Mouse (Mus musculus) liver, adult 2 months (tissue): ENCODE measurements around the gene Pcnp. TPM values are rescaled to one million over a fixed set of nuclear protein-coding genes. Genes with fewer than 3 reads are reported as not detected.

ENCODE experiments used
- DNase-seq: peaks from one replicate; pipeline ENCODE4 v3.0.0-alpha.2; 2011; ENCODE audit warnings: low read depth, low spot score; ENCODE audit errors: extremely low read depth
- H3K27ac ChIP-seq: fragments of 200-500 bp; replicated peaks from 2 replicates; pipeline ENCODE4 v1.5.1; 2012; ENCODE audit warnings: low read depth, mild to moderate bottlenecking, control low read depth, inconsistent platforms, low read length; ENCODE audit not compliant: insufficient read depth
- H3K27me3 ChIP-seq: fragments of 200-500 bp; 2 replicates; pipeline ENCODE4 v1.6.1; 2012; ENCODE audit warnings: mild to moderate bottlenecking, moderate library complexity, low read length, inconsistent platforms; ENCODE audit not compliant: control insufficient read depth, insufficient read depth
- H3K36me3 ChIP-seq: fragments of 200-500 bp; 2 replicates; pipeline ENCODE4 v1.6.1; 2012; ENCODE audit warnings: low read length, inconsistent platforms; ENCODE audit not compliant: control insufficient read depth, insufficient read depth
- H3K4me1 ChIP-seq: fragments of 200-500 bp; 2 replicates; pipeline ENCODE4 v1.6.1; 2011; ENCODE audit warnings: low read length; ENCODE audit not compliant: control insufficient read depth, insufficient read depth
- H3K4me3 ChIP-seq: fragments of 200-500 bp; 2 replicates; pipeline ENCODE4 v1.5.1; 2011; ENCODE audit warnings: low read depth, mild to moderate bottlenecking, control low read depth, low read length, moderate library complexity; ENCODE audit not compliant: insufficient read depth
- H3K79me2 ChIP-seq: fragments of 200-500 bp; 2 replicates; pipeline ENCODE4 v1.6.1; 2012; ENCODE audit warnings: inconsistent platforms, mild to moderate bottlenecking, low read length, moderate library complexity; ENCODE audit not compliant: control insufficient read depth, insufficient read depth
- H3K9ac ChIP-seq: fragments of 200-500 bp; 2 replicates; pipeline ENCODE4 v1.6.1; 2012; ENCODE audit warnings: low read depth, mild to moderate bottlenecking, control low read depth, inconsistent platforms, low read length
- CTCF ChIP-seq: fragments of 200-500 bp; IDR thresholded peaks from 2 replicates; pipeline ENCODE4 v1.5.1; 2011; ENCODE audit warnings: low read depth, low read length, control low read depth
- POLR2A ChIP-seq: fragments of 200-500 bp; IDR thresholded peaks from 2 replicates; pipeline ENCODE4 v1.6.1; 2011; ENCODE audit warnings: low read length, control low read depth; ENCODE audit not compliant: insufficient read depth; ENCODE audit errors: extremely low read depth
- WGBS: fragments of 180-500 bp; shearing (Covaris S2); methylation state at CpG from one replicate; pipeline ENCODE4 v1.1.7; 2018; 5-methylcytosine and 5-hydroxymethylcytosine counted together
- polyA plus RNA-seq: library from polyadenylated mRNA; depleted of rRNA; stranded (reverse); fragments of >200 nt; gene quantifications from 2 replicates; pipeline ENCODE4 v1.2.3, GENCODE M21; 2012
- total RNA-seq: library from RNA; depleted of rRNA; stranded (reverse); fragments of >200 nt; gene quantifications from 2 replicates; pipeline ENCODE4 v1.2.3, GENCODE M21; 2014

Pcnp gene
- total and polyA plus RNA-seq, 2 experiments = 8.7 to 67.7 TPM

GRCm38 (mm10) chr16:55973431-55974255, 55.9 kb downstream of the Pcnp start, which contains the start of gene Zbtb11:
Zbtb11 (plus strand) TSS chr16:55973883.
- Histone ChIP-seq H3K4me3 (peak within 1 kb of the TSS; percentile 100), H3K27ac (peak within 1 kb of the TSS; percentile 80), H3K79me2 (peaks cover 12% of the 10 kb centered on the region; the same call in 1 of the 2 replicates), H3K27me3 (no peaks in the 10 kb centered on the region), H3K36me3 (peaks cover 35% of the 10 kb centered on the region), H3K4me1 (peaks cover 11% of the 10 kb centered on the region; the same call in 1 of the 2 replicates), H3K9ac (peak within 1 kb of the TSS; percentile 100)
- peak; percentile 82 for DNase-seq
- under 1% methylated on average over 82 of the region's 86 CpGs for WGBS
- TF ChIP-seq CTCF (no peak; the same call in 1 of the 2 replicates), POLR2A (peak; percentile 77; the same call in 1 of the 2 replicates)

DNA sequence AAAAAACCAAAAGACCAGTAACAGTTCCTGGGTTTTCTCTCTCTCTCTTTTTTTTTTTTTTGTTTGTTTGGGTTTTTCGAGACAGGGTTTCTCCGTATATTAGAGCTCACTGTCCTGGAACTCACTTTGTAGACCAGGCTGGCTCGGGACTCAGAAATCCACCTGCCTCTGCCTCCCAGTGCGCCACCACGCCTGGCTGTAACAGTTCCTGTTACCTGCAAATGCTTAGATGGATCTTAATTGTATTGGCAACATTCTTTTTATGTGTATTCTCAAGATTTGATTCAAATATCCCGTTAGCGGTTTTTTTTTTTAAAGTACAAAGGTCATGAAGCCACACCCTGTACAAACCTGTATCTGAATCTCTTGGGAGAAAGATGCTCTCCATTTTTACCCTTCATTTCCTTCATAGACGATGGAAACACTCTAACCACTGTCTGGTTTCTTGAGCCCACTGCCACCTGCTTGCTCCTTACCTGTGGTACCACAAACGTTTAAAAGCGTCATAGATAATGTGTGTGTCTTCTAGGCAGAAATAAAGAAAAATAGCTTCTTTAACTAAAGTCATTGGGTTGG, 56.8 kb downstream of the Pcnp start:
- H3K27ac ChIP-seq = no peak overlapping the region
- no peaks in the 10 kb centered on the region for H3K27me3 ChIP-seq
- peaks cover 12% of the 10 kb centered on the region; the same call in 1 of the 2 replicates for H3K79me2 ChIP-seq
- DNase-seq = no peak
- TF ChIP-seq CTCF = no peak
- TF ChIP-seq POLR2A = no peak
- H3K4me3 ChIP-seq = peak overlapping the region; percentile 100; the same call in 1 of the 2 replicates
- H3K36me3 ChIP-seq = peaks cover 39% of the 10 kb centered on the region
- H3K4me1 ChIP-seq = peaks cover 11% of the 10 kb centered on the region; the same call in 1 of the 2 replicates
- WGBS = 48% methylated on average over 10 of the region's 10 CpGs
- H3K9ac ChIP-seq = no peak overlapping the region; the same call in 1 of the 2 replicates

GRCm38 (mm10) chr16:55971735-55972615, 57.6 kb downstream of the Pcnp start:
- Histone ChIP-seq H3K4me1 (peaks cover 15% of the 10 kb centered on the region), H3K79me2 (peaks cover 17% of the 10 kb centered on the region), H3K4me3 (no peak overlapping the region), H3K9ac (no peak overlapping the region), H3K36me3 (peaks cover 44% of the 10 kb centered on the region), H3K27ac (no peak overlapping the region), H3K27me3 (no peaks in the 10 kb centered on the region)
- no peak for DNase-seq
- TF ChIP-seq POLR2A (no peak), CTCF (no peak)
- 84% methylated on average over 6 of the region's 6 CpGs for WGBS

DNA sequence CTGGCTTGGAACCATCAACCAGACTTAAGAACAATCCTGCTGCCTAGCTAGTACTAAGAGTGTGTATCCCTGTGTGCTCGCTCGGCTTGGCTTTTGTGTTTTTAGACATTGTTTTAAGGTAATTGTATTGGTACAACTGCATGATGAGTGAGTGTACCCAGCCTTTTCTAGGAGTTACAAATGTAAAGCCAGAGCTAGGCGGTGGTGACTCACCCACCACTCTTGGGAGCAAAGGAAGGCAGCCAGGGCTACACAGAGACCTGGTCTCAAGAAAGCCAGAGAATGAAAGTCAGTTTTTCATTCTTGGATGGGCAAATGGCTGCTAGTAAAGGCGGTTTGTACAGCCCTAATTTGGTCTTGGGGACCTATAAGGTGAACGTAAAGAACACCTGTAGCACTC, 59.1 kb downstream of the Pcnp start:
- TF ChIP-seq CTCF (no peak), POLR2A (no peak)
- Histone ChIP-seq H3K9ac (no peak overlapping the region), H3K4me3 (no peak overlapping the region), H3K36me3 (peaks cover 44% of the 10 kb centered on the region), H3K79me2 (peaks cover 12% of the 10 kb centered on the region), H3K27ac (no peak overlapping the region), H3K27me3 (no peaks in the 10 kb centered on the region), H3K4me1 (peaks cover 9% of the 10 kb centered on the region)
- 96% methylated on average over 5 of the region's 5 CpGs for WGBS
- DNase-seq = no peak

DNA sequence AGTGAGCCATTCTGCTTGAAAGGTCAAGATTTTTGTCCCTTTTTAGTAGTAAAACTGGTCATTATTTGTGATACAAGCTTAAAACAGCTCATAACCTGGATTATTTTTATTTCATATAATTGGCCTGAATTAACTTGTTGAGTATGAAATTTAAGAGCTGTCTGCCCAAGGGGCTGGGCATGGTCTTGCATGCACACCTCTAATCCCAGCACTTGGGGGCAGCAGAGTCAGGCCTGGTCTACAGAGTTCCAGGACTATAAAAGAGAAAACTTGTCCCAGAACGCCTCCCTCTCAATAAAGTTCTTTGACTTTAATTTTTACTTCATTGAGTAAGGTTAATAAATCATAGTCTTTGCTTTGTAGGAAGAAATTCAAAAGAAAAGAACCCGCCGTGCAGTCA, 60.4 kb downstream of the Pcnp start:
- 86% methylated on average over 3 of the region's 3 CpGs for WGBS
- H3K36me3 ChIP-seq = peaks cover 44% of the 10 kb centered on the region

More for the DNA sequence above, 60.4 kb downstream of the Pcnp start:
- H3K4me3 ChIP-seq = no peak overlapping the region
- no peak for DNase-seq
- peaks cover 10% of the 10 kb centered on the region for H3K79me2 ChIP-seq
- H3K27me3 ChIP-seq = no peaks in the 10 kb centered on the region
- H3K27ac ChIP-seq = no peak overlapping the region
- peaks cover 9% of the 10 kb centered on the region for H3K4me1 ChIP-seq
- no peak overlapping the region for H3K9ac ChIP-seq
- TF ChIP-seq POLR2A (no peak), CTCF (peak; percentile 72)
